Mouse (Mus musculus) heart, postnatal 0 days (tissue): ENCODE measurements around the gene Capzb.

Source experiments
- CTCF ChIP-seq: IDR thresholded peaks from 2 replicates; pipeline ENCODE4 v1.5.1; 2016; ENCODE audit warnings: antibody characterized with exemption, control low read depth, low read depth
- EP300 ChIP-seq: IDR thresholded peaks from 2 replicates; pipeline ENCODE4 v1.6.1; 2016; ENCODE audit warnings: antibody characterized with exemption, low read depth

- TF ChIP-seq CTCF (no peak), EP300 (no peak)
Observed at GRCm38 (mm10) chr4:139233755-139234254, 41.1 kb downstream of the Capzb start.
